Mouse (Mus musculus): ENCODE results near the gene Ncbp1. TPM values are rescaled to one million over a fixed set of nuclear protein-coding genes. Genes with fewer than 3 reads are reported as not detected.

Gene Ncbp1
- polyA plus RNA-seq, 1 experiment from 2014 or later = 74.6 TPM

GRCm38 (mm10) chr4:46120767-46121166 lies 17.6 kb upstream of the Ncbp1 start:
- H3K4me3 ChIP-seq (ENCODE audit: low read depth, low read length) = no peak overlapping the region
- no peaks in the 10 kb centered on the region for H3K4me1 ChIP-seq (ENCODE audit: control insufficient read depth, insufficient read depth, low read length)
- H3K27me3 ChIP-seq (ENCODE audit: control insufficient read depth, insufficient read depth, low read length) = no peaks in the 10 kb centered on the region
- no peak overlapping the region for H3K4me2 ChIP-seq (ENCODE audit: low read depth, low read length)
- no peak for ATAC-seq (ENCODE audit: low read depth)
- no peaks in the 10 kb centered on the region for H3K9me3 ChIP-seq (ENCODE audit: control insufficient read depth, low read length)
- H3K27ac ChIP-seq (ENCODE audit: low read depth, low read length) = no peak overlapping the region
- 90% methylated on average over 3 of the region's 3 CpGs for WGBS
- no peak overlapping the region for H3K9ac ChIP-seq (replicated peaks; ENCODE audit: low read depth, low read length)
- peaks cover 67% of the 10 kb centered on the region for H3K36me3 ChIP-seq (ENCODE audit: control insufficient read depth, insufficient read depth, low read length)

DNA sequence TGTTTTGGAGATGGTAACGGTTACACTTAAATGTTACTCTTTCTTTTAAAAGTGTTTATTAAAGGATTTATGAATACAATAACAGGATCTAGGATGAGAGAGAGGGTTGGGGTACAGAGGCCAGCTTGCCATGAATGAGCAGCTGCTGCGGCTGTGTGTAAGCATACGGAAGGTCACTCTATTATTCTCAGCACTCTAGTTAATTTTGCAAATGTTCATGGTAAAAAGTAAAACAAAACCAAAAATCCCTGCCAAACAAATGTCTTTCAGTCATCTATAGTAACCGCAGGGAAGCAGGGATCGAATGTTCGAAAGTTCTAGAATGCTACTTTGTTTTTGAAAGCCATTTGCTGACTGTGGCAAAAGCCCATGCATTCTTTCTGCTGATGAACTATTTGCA lies 15.1 kb upstream of the Ncbp1 start:
- H3K4me3 ChIP-seq (ENCODE audit: low read depth, low read length) = no peak overlapping the region
- WGBS = 93% methylated on average over 6 of the region's 6 CpGs
- no peak overlapping the region for H3K4me2 ChIP-seq (ENCODE audit: low read depth, low read length)
- H3K27me3 ChIP-seq (ENCODE audit: control insufficient read depth, insufficient read depth, low read length) = no peaks in the 10 kb centered on the region
- H3K9ac ChIP-seq (replicated peaks; ENCODE audit: low read depth, low read length) = no peak overlapping the region
- H3K9me3 ChIP-seq (ENCODE audit: control insufficient read depth, low read length) = no peaks in the 10 kb centered on the region
- H3K36me3 ChIP-seq (ENCODE audit: control insufficient read depth, insufficient read depth, low read length) = peaks cover 55% of the 10 kb centered on the region
- no peak overlapping the region for H3K27ac ChIP-seq (ENCODE audit: low read depth, low read length)
- no peaks in the 10 kb centered on the region for H3K4me1 ChIP-seq (ENCODE audit: control insufficient read depth, insufficient read depth, low read length)
- no peak for ATAC-seq (ENCODE audit: low read depth)

DNA sequence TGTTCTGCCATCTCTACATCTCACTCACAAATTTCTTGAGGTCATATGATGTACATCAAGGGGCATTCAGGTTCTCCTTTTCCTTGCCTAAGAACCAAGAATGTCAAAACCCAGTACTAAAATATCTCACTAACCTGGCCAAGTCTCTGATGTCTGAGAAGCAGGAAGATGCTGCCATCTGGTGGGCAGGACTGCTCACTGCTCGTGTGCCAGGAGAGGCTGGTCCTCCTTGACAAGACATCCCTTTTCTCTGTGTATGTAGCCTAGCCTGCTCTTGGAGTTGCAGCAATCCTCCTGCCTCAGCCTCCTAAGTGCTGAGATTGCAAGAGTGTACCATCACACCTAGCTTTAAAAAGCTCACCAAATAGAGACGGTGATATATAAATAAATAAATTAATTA lies 11.9 kb upstream of the Ncbp1 start:
- Histone ChIP-seq H3K36me3 (ENCODE audit: control insufficient read depth, insufficient read depth, low read length) (peaks cover 55% of the 10 kb centered on the region), H3K9me3 (ENCODE audit: control insufficient read depth, low read length) (no peaks in the 10 kb centered on the region), H3K4me1 (ENCODE audit: control insufficient read depth, insufficient read depth, low read length) (no peaks in the 10 kb centered on the region), H3K4me2 (ENCODE audit: low read depth, low read length) (no peak overlapping the region), H3K9ac (replicated peaks; ENCODE audit: low read depth, low read length) (no peak overlapping the region), H3K27ac (ENCODE audit: low read depth, low read length) (no peak overlapping the region), H3K4me3 (ENCODE audit: low read depth, low read length) (no peak overlapping the region), H3K27me3 (ENCODE audit: control insufficient read depth, insufficient read depth, low read length) (no peaks in the 10 kb centered on the region)
- WGBS = 42% methylated on average over 2 of the region's 2 CpGs
- ATAC-seq (ENCODE audit: low read depth) = peak; percentile 68; the same call in 1 of the 2 replicates

- Histone ChIP-seq H3K9ac (replicated peaks; ENCODE audit: low read depth, low read length) (no peak overlapping the region), H3K4me2 (ENCODE audit: low read depth, low read length) (no peak overlapping the region), H3K27ac (ENCODE audit: low read depth, low read length) (no peak overlapping the region), H3K4me3 (ENCODE audit: low read depth, low read length) (no peak overlapping the region), H3K9me3 (ENCODE audit: control insufficient read depth, low read length) (no peaks in the 10 kb centered on the region), H3K36me3 (ENCODE audit: control insufficient read depth, insufficient read depth, low read length) (peaks cover 51% of the 10 kb centered on the region), H3K4me1 (ENCODE audit: control insufficient read depth, insufficient read depth, low read length) (no peaks in the 10 kb centered on the region), H3K27me3 (ENCODE audit: control insufficient read depth, insufficient read depth, low read length) (no peaks in the 10 kb centered on the region)
- WGBS = 94% methylated on average over 8 of the region's 8 CpGs
- no peak for ATAC-seq (ENCODE audit: low read depth)
Observed at GRCm38 (mm10) chr4:46129311-46130004, 9.0 kb upstream of the Ncbp1 start.

DNA sequence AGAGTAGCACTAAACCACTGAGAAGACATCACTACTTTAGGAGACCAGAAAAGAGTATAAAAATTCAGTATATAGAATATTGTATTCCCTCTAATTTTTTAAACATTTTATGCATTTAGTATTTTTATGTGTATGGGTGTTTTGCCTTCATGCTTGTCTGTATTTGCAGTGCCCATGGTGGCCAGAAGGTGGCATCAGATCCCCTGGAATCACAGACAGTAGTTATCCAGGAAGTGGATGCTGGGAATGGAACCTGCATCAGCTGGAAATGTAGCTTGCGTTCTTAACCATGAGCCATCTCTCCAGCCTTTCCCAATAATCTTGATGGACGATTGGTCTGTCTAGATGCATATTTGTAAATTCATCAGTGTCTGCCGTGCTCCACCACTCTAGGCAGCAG lies 8.2 kb upstream of the Ncbp1 start:
- H3K4me1 ChIP-seq (ENCODE audit: control insufficient read depth, insufficient read depth, low read length) = no peaks in the 10 kb centered on the region
- no peaks in the 10 kb centered on the region for H3K9me3 ChIP-seq (ENCODE audit: control insufficient read depth, low read length)
- no peak overlapping the region for H3K9ac ChIP-seq (replicated peaks; ENCODE audit: low read depth, low read length)
- no peak for ATAC-seq (ENCODE audit: low read depth)
- H3K4me3 ChIP-seq (ENCODE audit: low read depth, low read length) = no peak overlapping the region
- no peak overlapping the region for H3K27ac ChIP-seq (ENCODE audit: low read depth, low read length)
- WGBS = 75% methylated on average over 3 of the region's 3 CpGs
- H3K4me2 ChIP-seq (ENCODE audit: low read depth, low read length) = no peak overlapping the region
- peaks cover 44% of the 10 kb centered on the region for H3K36me3 ChIP-seq (ENCODE audit: control insufficient read depth, insufficient read depth, low read length)
- no peaks in the 10 kb centered on the region for H3K27me3 ChIP-seq (ENCODE audit: control insufficient read depth, insufficient read depth, low read length)

- Histone ChIP-seq H3K27me3 (ENCODE audit: control insufficient read depth, insufficient read depth, low read length) (no peaks in the 10 kb centered on the region), H3K4me3 (ENCODE audit: low read depth, low read length) (no peak overlapping the region), H3K9ac (replicated peaks; ENCODE audit: low read depth, low read length) (no peak overlapping the region), H3K27ac (ENCODE audit: low read depth, low read length) (no peak overlapping the region), H3K4me1 (ENCODE audit: control insufficient read depth, insufficient read depth, low read length) (no peaks in the 10 kb centered on the region), H3K9me3 (ENCODE audit: control insufficient read depth, low read length) (no peaks in the 10 kb centered on the region), H3K4me2 (ENCODE audit: low read depth, low read length) (no peak overlapping the region), H3K36me3 (ENCODE audit: control insufficient read depth, insufficient read depth, low read length) (peaks cover 35% of the 10 kb centered on the region)
- WGBS = 87% methylated on average over 6 of the region's 6 CpGs
- no peak for ATAC-seq (ENCODE audit: low read depth)
Observed at GRCm38 (mm10) chr4:46131791-46132190, 6.6 kb upstream of the Ncbp1 start.

DNA sequence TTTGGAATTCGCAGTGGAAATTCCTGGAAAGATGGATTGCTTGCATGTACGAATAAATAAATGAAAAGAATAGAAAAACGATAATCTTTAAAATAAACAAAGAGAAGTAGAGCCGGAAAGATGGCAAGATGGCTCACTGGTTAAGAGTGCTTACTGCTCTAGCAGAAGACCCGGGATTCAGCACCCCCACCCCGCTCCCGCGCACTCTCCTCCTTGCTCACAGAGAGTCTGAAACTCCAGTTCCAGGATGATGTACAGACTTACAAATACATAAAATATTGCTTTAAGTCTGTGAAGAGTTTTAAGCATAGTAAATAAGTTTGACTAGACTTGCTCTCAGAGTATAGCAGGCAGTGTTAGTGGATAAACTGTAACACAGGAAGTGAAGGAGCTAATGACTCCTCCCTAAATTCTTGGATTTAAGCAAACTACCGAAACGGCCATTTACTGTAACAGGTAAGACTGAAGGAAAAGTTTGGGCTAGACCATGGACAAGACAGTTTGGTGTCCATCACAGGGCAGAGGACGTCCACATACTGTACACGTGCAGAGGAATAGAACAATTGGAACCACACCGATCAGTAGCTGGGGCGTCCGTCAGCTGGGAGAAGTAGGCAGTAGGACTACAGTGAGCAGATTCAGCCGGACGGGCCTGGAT lies 655 bp upstream of the Ncbp1 start:
- H3K9ac ChIP-seq (replicated peaks; ENCODE audit: low read depth, low read length) = peak overlapping the region; percentile 96
- peaks cover 18% of the 10 kb centered on the region for H3K4me1 ChIP-seq (ENCODE audit: control insufficient read depth, insufficient read depth, low read length)
- peak overlapping the region; percentile 88 for H3K4me2 ChIP-seq (ENCODE audit: low read depth, low read length)
- no peaks in the 10 kb centered on the region for H3K27me3 ChIP-seq (ENCODE audit: control insufficient read depth, insufficient read depth, low read length)
- 7% methylated on average over 17 of the region's 17 CpGs for WGBS
- H3K9me3 ChIP-seq (ENCODE audit: control insufficient read depth, low read length) = no peaks in the 10 kb centered on the region
- ATAC-seq (ENCODE audit: low read depth) = peak; percentile 74
- peak overlapping the region; percentile 96 for H3K27ac ChIP-seq (ENCODE audit: low read depth, low read length)
- H3K4me3 ChIP-seq (ENCODE audit: low read depth, low read length) = peak overlapping the region; percentile 95
- H3K36me3 ChIP-seq (ENCODE audit: control insufficient read depth, insufficient read depth, low read length) = peaks cover 9% of the 10 kb centered on the region; the same call in 1 of the 2 replicates

GRCm38 (mm10) chr4:46144323-46144722 lies 5.9 kb downstream of the Ncbp1 start:
- Histone ChIP-seq H3K4me3 (ENCODE audit: low read depth, low read length) (no peak overlapping the region), H3K36me3 (ENCODE audit: control insufficient read depth, insufficient read depth, low read length) (peaks cover 8% of the 10 kb centered on the region; the same call in 1 of the 2 replicates), H3K4me2 (ENCODE audit: low read depth, low read length) (no peak overlapping the region), H3K9ac (replicated peaks; ENCODE audit: low read depth, low read length) (no peak overlapping the region), H3K9me3 (ENCODE audit: control insufficient read depth, low read length) (no peaks in the 10 kb centered on the region), H3K4me1 (ENCODE audit: control insufficient read depth, insufficient read depth, low read length) (peaks cover 13% of the 10 kb centered on the region), H3K27ac (ENCODE audit: low read depth, low read length) (no peak overlapping the region), H3K27me3 (ENCODE audit: control insufficient read depth, insufficient read depth, low read length) (no peaks in the 10 kb centered on the region)
- WGBS = 82% methylated on average over 3 of the region's 3 CpGs
- no peak for ATAC-seq (ENCODE audit: low read depth)

DNA sequence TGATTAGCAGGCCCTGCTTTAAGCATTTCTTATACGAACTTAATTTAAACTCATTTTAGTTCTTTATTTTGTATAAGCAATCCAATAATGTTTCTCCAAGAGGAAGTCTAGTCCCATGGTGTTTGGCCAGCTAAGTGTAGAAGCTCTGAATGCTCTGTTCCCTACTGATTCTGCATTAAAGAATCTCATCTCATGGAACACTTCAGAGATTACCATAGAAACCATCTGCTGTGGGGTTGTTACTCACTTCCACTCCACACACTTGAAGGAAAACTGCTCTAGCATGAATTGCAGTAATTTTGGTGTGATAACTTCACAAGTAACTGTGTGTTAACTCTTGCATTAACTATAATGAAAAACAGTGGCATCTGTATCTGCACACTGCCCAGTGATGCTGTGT lies 8.5 kb downstream of the Ncbp1 start:
- no peak overlapping the region for H3K4me3 ChIP-seq (ENCODE audit: low read depth, low read length)
- 100% methylated on average over 1 of the region's 1 CpGs for WGBS
- ATAC-seq (ENCODE audit: low read depth) = no peak
- no peak overlapping the region for H3K4me2 ChIP-seq (ENCODE audit: low read depth, low read length)
- H3K4me1 ChIP-seq (ENCODE audit: control insufficient read depth, insufficient read depth, low read length) = no peaks in the 10 kb centered on the region
- peaks cover 25% of the 10 kb centered on the region for H3K36me3 ChIP-seq (ENCODE audit: control insufficient read depth, insufficient read depth, low read length)
- no peak overlapping the region for H3K9ac ChIP-seq (replicated peaks; ENCODE audit: low read depth, low read length)
- no peaks in the 10 kb centered on the region for H3K9me3 ChIP-seq (ENCODE audit: control insufficient read depth, low read length)
- H3K27ac ChIP-seq (ENCODE audit: low read depth, low read length) = no peak overlapping the region
- no peaks in the 10 kb centered on the region for H3K27me3 ChIP-seq (ENCODE audit: control insufficient read depth, insufficient read depth, low read length)

All from neural tube, embryonic 14.5 days (tissue).